Mouse (Mus musculus) MEL (cell line): ENCODE measurements around the gene Hoxa4. TPM values are rescaled to one million over a fixed set of nuclear protein-coding genes. Genes with fewer than 3 reads are reported as not detected.

Experiments used
- DNase-seq: peaks from one replicate; pipeline ENCODE4 v3.0.0; 2011; ENCODE audit warnings: low read depth, low spot score
- H3K27ac ChIP-seq: 2 replicates; pipeline ENCODE4 v1.5.1; 2012; ENCODE audit warnings: low read depth, mild to moderate bottlenecking, control low read depth, low read length, moderate library complexity; ENCODE audit not compliant: control insufficient read depth
- H3K27me3 ChIP-seq, 2 experiments: fragments of 150-350 bp in 1 of 2; sonication (generic) in 1 of 2; 2 replicates each; pipeline ENCODE4 v1.6.1; 2012; ENCODE audit warnings: low read length in 2 of 2, mild to moderate bottlenecking in 2 of 2, improper control_type of control experiment in 1 of 2, moderate library complexity in 1 of 2; ENCODE audit not compliant: insufficient read depth in 2 of 2, control insufficient read depth in 1 of 2
- H3K36me3 ChIP-seq, 2 experiments: 2 replicates each; pipeline ENCODE4 v1.6.1; 2012 to 2014; ENCODE audit warnings: low read length in 2 of 2, improper control_type of control experiment in 1 of 2, inconsistent platforms in 1 of 2, mild to moderate bottlenecking in 1 of 2; ENCODE audit not compliant: insufficient read depth in 2 of 2, control insufficient read depth in 1 of 2
- H3K4me1 ChIP-seq, 2 experiments: fragments of 150-350 bp in 1 of 2; sonication (generic) in 1 of 2; 2 replicates each; pipeline ENCODE4 v1.6.1; 2012; ENCODE audit warnings: low read length in 2 of 2, improper control_type of control experiment in 1 of 2, mild to moderate bottlenecking in 1 of 2; ENCODE audit not compliant: insufficient read depth in 2 of 2, control insufficient read depth in 1 of 2
- H3K4me3 ChIP-seq, 2 experiments: fragments of 150-350 bp in 1 of 2; sonication (generic) in 1 of 2; 2 replicates each; pipeline ENCODE4 v1.5.1; 2012; ENCODE audit warnings: low read depth in 2 of 2, low read length in 2 of 2, mild to moderate bottlenecking in 2 of 2, moderate library complexity in 2 of 2, control low read depth in 1 of 2, improper control_type of control experiment in 1 of 2; ENCODE audit not compliant: control insufficient read depth in 1 of 2, insufficient read depth in 1 of 2
- H3K79me2 ChIP-seq: 2 replicates; pipeline ENCODE4 v1.6.1; 2012; ENCODE audit warnings: mild to moderate bottlenecking, low read length, moderate library complexity; ENCODE audit not compliant: control insufficient read depth, poor library complexity, insufficient read depth
- H3K9ac ChIP-seq: 2 replicates; pipeline ENCODE4 v1.6.1; 2012; ENCODE audit warnings: low read depth, mild to moderate bottlenecking, control low read depth, low read length, moderate library complexity; ENCODE audit not compliant: control insufficient read depth, poor library complexity, severe bottlenecking
- H3K9me3 ChIP-seq: fragments of 150-350 bp; sonication (generic); replicated peaks from 2 replicates; pipeline ENCODE4 v1.6.1; 2012; ENCODE audit warnings: mild to moderate bottlenecking, low read length, improper control_type of control experiment, moderate library complexity; ENCODE audit not compliant: insufficient read depth
- CHD2 ChIP-seq: IDR thresholded peaks from 2 replicates; pipeline ENCODE4 v1.6.1; 2011; ENCODE audit warnings: low read length, improper control_type of control experiment
- ETS1 ChIP-seq: IDR thresholded peaks from 2 replicates; pipeline ENCODE4 v1.6.1; 2012; ENCODE audit warnings: low read depth, mild to moderate bottlenecking, inconsistent platforms, low read length, improper control_type of control experiment, moderate library complexity
- GABPA ChIP-seq: IDR thresholded peaks from 2 replicates; pipeline ENCODE4 v1.6.1; 2012; ENCODE audit warnings: low read depth, mild to moderate bottlenecking, inconsistent platforms, low read length, improper control_type of control experiment, moderate library complexity
- GATA1 ChIP-seq: IDR thresholded peaks from 2 replicates; pipeline ENCODE4 v1.6.1; 2011; ENCODE audit warnings: low read depth, low read length, improper control_type of control experiment
- KAT2A ChIP-seq: conservative IDR thresholded peaks from 2 replicates; pipeline ENCODE4 v1.6.1; 2012; ENCODE audit warnings: low read depth, low read length, improper control_type of control experiment, inconsistent platforms
- MAX ChIP-seq: IDR thresholded peaks from 2 replicates; pipeline ENCODE4 v1.6.1; 2011; ENCODE audit warnings: low read length, improper control_type of control experiment
- MAZ ChIP-seq: IDR thresholded peaks from 2 replicates; pipeline ENCODE4 v1.6.1; 2012; ENCODE audit warnings: low read depth, mild to moderate bottlenecking, inconsistent platforms, low read length, improper control_type of control experiment
- MXI1 ChIP-seq: IDR thresholded peaks from 2 replicates; pipeline ENCODE4 v1.6.1; 2011; ENCODE audit warnings: mild to moderate bottlenecking, low read depth, low read length, improper control_type of control experiment
- MYB ChIP-seq: IDR thresholded peaks from 2 replicates; pipeline ENCODE4 v1.6.1; 2011; ENCODE audit warnings: mild to moderate bottlenecking, low read depth, low read length, improper control_type of control experiment
- MYC ChIP-seq: IDR thresholded peaks from 2 replicates; pipeline ENCODE4 v1.6.1; 2011; ENCODE audit warnings: low read depth, mild to moderate bottlenecking, low read length, improper control_type of control experiment, moderate library complexity
- POLR2A ChIP-seq, 2 experiments: IDR thresholded peaks; 2 replicates each; pipeline ENCODE4 v1.6.1; 2011 to 2012; ENCODE audit warnings: low read length in 2 of 2, mild to moderate bottlenecking in 2 of 2, control low read depth in 1 of 2, improper control_type of control experiment in 1 of 2, low read depth in 1 of 2, moderate library complexity in 1 of 2; ENCODE audit not compliant: control insufficient read depth in 1 of 2, insufficient read depth in 1 of 2, poor library complexity in 1 of 2
- POLR2AphosphoS2 ChIP-seq: IDR thresholded peaks from 2 replicates; pipeline ENCODE4 v1.6.1; 2011; ENCODE audit warnings: low read length, improper control_type of control experiment
- RCOR1 ChIP-seq: IDR thresholded peaks from 2 replicates; pipeline ENCODE4 v1.6.1; 2012; ENCODE audit warnings: low read depth, mild to moderate bottlenecking, inconsistent platforms, low read length, improper control_type of control experiment
- TCF12 ChIP-seq: IDR thresholded peaks from 2 replicates; pipeline ENCODE4 v1.6.1; 2014; ENCODE audit warnings: low read depth, mild to moderate bottlenecking, inconsistent platforms, low read length, improper control_type of control experiment, moderate library complexity
- UBTF ChIP-seq: IDR thresholded peaks from 2 replicates; pipeline ENCODE4 v1.6.1; 2012; ENCODE audit warnings: low read depth, mild to moderate bottlenecking, inconsistent platforms, low read length, improper control_type of control experiment, moderate library complexity, borderline replicate concordance; ENCODE audit not compliant: insufficient read depth
- ZNF384 ChIP-seq: IDR thresholded peaks from 2 replicates; pipeline ENCODE4 v1.6.1; 2012; ENCODE audit warnings: low read depth, mild to moderate bottlenecking, inconsistent platforms, low read length, improper control_type of control experiment
- polyA plus RNA-seq, 2 experiments: library from polyadenylated mRNA; stranded (reverse) in 1 of 2; unstranded in 1 of 2; fragments of >175 nt in 1 of 2; fragments of >200 nt in 1 of 2; gene quantifications; 2 replicates each; pipeline versions ENCODE4 v1.2.1 to v1.2.4; 2012; ENCODE audit warnings: low replicate concordance in 2 of 2, low read depth in 1 of 2; ENCODE audit not compliant: insufficient read length in 2 of 2, insufficient read depth in 1 of 2, missing spikeins in 1 of 2
- total RNA-seq: library from RNA; depleted of rRNA; stranded (reverse); fragments of 300-350 nt; gene quantifications from 2 replicates; pipeline ENCODE4 v1.2.3, GENCODE M21; 2012

Hoxa4 gene
- total and polyA plus RNA-seq, 3 experiments: not detected

GRCm38 (mm10) chr6:52207684-52207976 is 16.1 kb upstream of the Hoxa4 start:
- DNase-seq: no peak
- TF ChIP-seq UBTF: no peak
- no peak for TF ChIP-seq ZNF384
- no peak for TF ChIP-seq CHD2
- Histone ChIP-seq H3K27ac (no peak overlapping the region), H3K4me1 (no peaks in the 10 kb centered on the region), H3K9ac (no peak overlapping the region), H3K9me3 (no peaks in the 10 kb centered on the region), H3K36me3 (no peaks in the 10 kb centered on the region), H3K79me2 (no peaks in the 10 kb centered on the region), H3K4me3 (no peak overlapping the region), H3K27me3 (no peaks in the 10 kb centered on the region)

- no peaks in the 10 kb centered on the region for H3K36me3 ChIP-seq
- no peaks in the 10 kb centered on the region for H3K27me3 ChIP-seq
- H3K9ac ChIP-seq: no peak overlapping the region
- H3K4me3 ChIP-seq: no peak overlapping the region
- no peak for TF ChIP-seq ETS1
- no peak for TF ChIP-seq POLR2AphosphoS2
- no peak for TF ChIP-seq MYB
- TF ChIP-seq MAX: no peak
- no peak for TF ChIP-seq POLR2A (IDR thresholded peaks at IDR 0.05; ENCODE audit: control insufficient read depth in 1 of 2, insufficient read depth in 1 of 2, low read depth in 1 of 2, low read length in 2 of 2, poor library complexity in 1 of 2)
- TF ChIP-seq, all 39 proteins: peak for 0
- no peak for DNase-seq
- H3K9me3 ChIP-seq: no peaks in the 10 kb centered on the region
- H3K4me1 ChIP-seq: no peaks in the 10 kb centered on the region
- no peak overlapping the region for H3K27ac ChIP-seq
- no peaks in the 10 kb centered on the region for H3K79me2 ChIP-seq
Observed at GRCm38 (mm10) chr6:52206882-52207683, 15.5 kb upstream of the Hoxa4 start.

- Histone ChIP-seq H3K79me2 (no peaks in the 10 kb centered on the region), H3K9me3 (no peaks in the 10 kb centered on the region), H3K9ac (no peak overlapping the region), H3K4me1 (no peaks in the 10 kb centered on the region), H3K27me3 (no peaks in the 10 kb centered on the region), H3K36me3 (no peaks in the 10 kb centered on the region), H3K4me3 (no peak overlapping the region), H3K27ac (no peak overlapping the region)
- DNase-seq: no peak
- TF ChIP-seq RCOR1 (no peak), GABPA (no peak), GATA1 (no peak), MXI1 (no peak), POLR2A (IDR thresholded peaks at IDR 0.05; ENCODE audit: control insufficient read depth in 1 of 2, insufficient read depth in 1 of 2, low read depth in 1 of 2, low read length in 2 of 2, poor library complexity in 1 of 2) (no peak), MYC (no peak), MAZ (no peak), TCF12 (no peak), KAT2A (no peak)
Observed at GRCm38 (mm10) chr6:52205638-52206621, 14.4 kb upstream of the Hoxa4 start.
